Mouse (Mus musculus) urinary bladder, postnatal 14 days (tissue): ENCODE data around the gene Vmn2r19.
"Not testable (repeated sequence)": the region's sequence is repeated elsewhere in the genome, so short reads cannot be mapped to it uniquely, and the experiment has no call there.

Source experiments
- DNase-seq: peaks from one replicate; pipeline ENCODE4 v3.0.0; 2021; ENCODE audit warnings: low spot score

Vmn2r19 gene

GRCm38 (mm10) chr6:123308033-123308432 lies at the start of gene Vmn2r19:
Gene Vmn2r19, plus strand, starts transcription at chr6:123308333.
- no peak for DNase-seq

- DNase-seq: no peak
Observed at GRCm38 (mm10) chr6:123258946-123259345, 49.2 kb upstream of the Vmn2r19 start.

- no peak for DNase-seq
Observed at GRCm38 (mm10) chr6:123259889-123260603, 48.1 kb upstream of the Vmn2r19 start.

- no peak for DNase-seq
Observed at GRCm38 (mm10) chr6:123260868-123261267, 47.3 kb upstream of the Vmn2r19 start.

GRCm38 (mm10) chr6:123261555-123262161 lies 46.5 kb upstream of the Vmn2r19 start, which contains the start of gene Clec4d:
Gene Clec4d, plus strand, starts transcription at chr6:123262111.
- DNase-seq: no peak

GRCm38 (mm10) chr6:123264194-123264593 lies 43.9 kb upstream of the Vmn2r19 start:
- DNase-seq: no peak

GRCm38 (mm10) chr6:123265809-123266208 lies 42.3 kb upstream of the Vmn2r19 start:
- DNase-seq: no peak

GRCm38 (mm10) chr6:123266945-123267344 lies 41.2 kb upstream of the Vmn2r19 start:
- no peak for DNase-seq

GRCm38 (mm10) chr6:123279443-123279842 lies 28.7 kb upstream of the Vmn2r19 start:
- DNase-seq: no peak

GRCm38 (mm10) chr6:123286311-123286710 lies 21.8 kb upstream of the Vmn2r19 start:
- DNase-seq: no peak

- no peak for DNase-seq
Observed at GRCm38 (mm10) chr6:123288931-123289330, 19.2 kb upstream of the Vmn2r19 start.

GRCm38 (mm10) chr6:123289753-123290152 lies 18.4 kb upstream of the Vmn2r19 start, which contains the start of gene Clec4e:
Gene Clec4e, minus strand, starts transcription at chr6:123289870.
- DNase-seq: no peak

- DNase-seq: no peak
Observed at GRCm38 (mm10) chr6:123292751-123293400, 15.3 kb upstream of the Vmn2r19 start.

GRCm38 (mm10) chr6:123293509-123293908 lies 14.6 kb upstream of the Vmn2r19 start:
- not testable (repeated sequence) for DNase-seq

- no peak for DNase-seq
Observed at GRCm38 (mm10) chr6:123296687-123297086, 11.4 kb upstream of the Vmn2r19 start.

GRCm38 (mm10) chr6:123306315-123306714 lies 1.8 kb upstream of the Vmn2r19 start:
- not testable (repeated sequence) for DNase-seq

- DNase-seq: no peak
Observed at GRCm38 (mm10) chr6:123332503-123332902, 24.4 kb downstream of the Vmn2r19 start.

GRCm38 (mm10) chr6:123340093-123340492 lies 32.0 kb downstream of the Vmn2r19 start:
- DNase-seq: no peak

GRCm38 (mm10) chr6:123346141-123346540 lies 38.0 kb downstream of the Vmn2r19 start:
- DNase-seq: no peak
